Mouse (Mus musculus) neural tube, embryonic 12.5 days (tissue): Measurements from ENCODE around the gene Gm26602. TPM values are rescaled to one million over a fixed set of nuclear protein-coding genes. Genes with fewer than 3 reads are reported as not detected.
"Not testable (repeated sequence)": the region's sequence is repeated elsewhere in the genome, so short reads cannot be mapped to it uniquely, and the experiment has no call there.

Experiments
- ATAC-seq: fragments of 200-750 bp; cut with Nextera tagmentation; 2 replicates; pipeline ENCODE4 v1.8.0; 2017; ENCODE audit warnings: low read depth, mild to moderate bottlenecking, moderate TSS enrichment, moderate library complexity; ENCODE audit not compliant: low FRiP score
- H3K27ac ChIP-seq: fragments of 300-500 bp; sonication (generic); 2 replicates; pipeline ENCODE4 v1.5.1; 2016
- H3K27me3 ChIP-seq: fragments of 300-500 bp; sonication (generic); replicated peaks from 2 replicates; pipeline ENCODE4 v1.6.1; 2016; ENCODE audit warnings: mild to moderate bottlenecking
- H3K36me3 ChIP-seq: fragments of 300-500 bp; sonication (generic); 2 replicates; pipeline ENCODE4 v1.6.1; 2016; ENCODE audit warnings: mild to moderate bottlenecking
- H3K4me1 ChIP-seq: fragments of 300-500 bp; sonication (generic); 2 replicates; pipeline ENCODE4 v1.6.1; 2016
- H3K4me2 ChIP-seq: fragments of 300-500 bp; sonication (generic); replicated peaks from 2 replicates; pipeline ENCODE4 v1.6.1; 2016; ENCODE audit warnings: mild to moderate bottlenecking
- H3K4me3 ChIP-seq: fragments of 300-500 bp; sonication (generic); 2 replicates; pipeline ENCODE4 v1.5.1; 2016
- H3K9ac ChIP-seq: fragments of 300-500 bp; sonication (generic); 2 replicates; pipeline ENCODE4 v1.6.1; 2016; ENCODE audit warnings: mild to moderate bottlenecking
- H3K9me3 ChIP-seq: fragments of 300-500 bp; sonication (generic); 2 replicates; pipeline ENCODE4 v1.6.1; 2016; ENCODE audit warnings: mild to moderate bottlenecking
- WGBS: fragments of 180-500 bp; shearing (Covaris S2); methylation state at CpG from one replicate; pipeline ENCODE4 v1.1.7; 2016; 5-methylcytosine and 5-hydroxymethylcytosine counted together
- polyA plus RNA-seq: library from polyadenylated mRNA; unstranded; fragments of >200 nt; fragmentation: Nextera tagmentation; extraction: Ambion mirVana; gene quantifications from 2 replicates; pipeline ENCODE4 v1.2.1, GENCODE M21; 2016

Gene Gm26602
- polyA plus RNA-seq, 1 experiment from 2014 or later: 28.4 TPM

- Histone ChIP-seq H3K4me3 (no peak overlapping the region), H3K4me2 (no peak overlapping the region), H3K9ac (no peak overlapping the region), H3K9me3 (no peaks in the 10 kb centered on the region), H3K27me3 (no peaks in the 10 kb centered on the region), H3K27ac (no peak overlapping the region), H3K36me3 (peaks cover 33% of the 10 kb centered on the region), H3K4me1 (peaks cover 37% of the 10 kb centered on the region)
- 60% methylated on average over 9 of the region's 9 CpGs for whole genome bisulfite sequencing
- no peak for ATAC-seq
Observed at GRCm38 (mm10) chr10:79943471-79943901, 32.8 kb downstream of the Gm26602 start.

GRCm38 (mm10) chr10:79945507-79946234 is 35.0 kb downstream of the Gm26602 start:
- Histone ChIP-seq H3K4me2 (peak overlapping the region; percentile 27), H3K36me3 (peaks cover 53% of the 10 kb centered on the region), H3K27me3 (no peaks in the 10 kb centered on the region), H3K9ac (peak overlapping the region; percentile 49; the same call in 1 of the 2 replicates), H3K4me1 (peaks cover 37% of the 10 kb centered on the region), H3K9me3 (no peaks in the 10 kb centered on the region), H3K27ac (peak overlapping the region; percentile 55), H3K4me3 (no peak overlapping the region)
- peak; percentile 66 for ATAC-seq
- 11% methylated on average over 16 of the region's 16 CpGs for WGBS

DNA sequence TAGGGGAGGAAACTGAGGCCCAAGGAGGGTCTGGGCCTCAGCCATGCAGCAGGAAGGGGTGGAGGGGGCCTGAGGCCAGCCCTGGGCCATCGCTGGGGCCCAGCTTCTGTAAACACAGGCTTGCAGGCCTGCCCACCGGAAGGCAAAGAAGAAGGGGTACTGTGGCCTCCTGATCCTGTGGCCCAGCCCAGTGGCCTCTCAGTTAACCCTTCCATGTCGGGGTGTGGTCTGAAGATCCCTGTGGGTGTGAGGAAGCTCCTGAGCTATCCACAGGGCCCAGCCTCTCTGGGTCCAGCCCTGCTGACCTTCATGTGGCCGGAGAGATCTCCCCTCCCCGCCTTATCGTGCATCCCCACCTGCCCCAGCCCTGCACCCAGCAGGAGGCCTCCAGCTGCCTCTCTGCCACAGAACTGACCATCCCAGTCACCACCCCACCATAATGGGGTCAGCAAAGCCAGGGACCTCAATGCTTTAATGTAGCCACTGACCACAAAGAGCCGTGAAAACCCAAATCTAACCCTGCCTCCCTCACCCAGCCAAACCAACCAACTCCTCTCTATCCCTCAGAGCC is 36.2 kb downstream of the Gm26602 start:
- H3K9ac ChIP-seq: 0 out of 2 replicates have a peak overlapping the region, but pooled peaks have one; percentile 18
- WGBS: 7% methylated on average over 7 of the region's 7 CpGs
- peaks cover 53% of the 10 kb centered on the region for H3K36me3 ChIP-seq
- no peaks in the 10 kb centered on the region for H3K27me3 ChIP-seq
- peak overlapping the region; percentile 27 for H3K4me2 ChIP-seq
- ATAC-seq: no peak
- no peak overlapping the region for H3K27ac ChIP-seq
- no peak overlapping the region for H3K4me3 ChIP-seq
- H3K4me1 ChIP-seq: peaks cover 37% of the 10 kb centered on the region
- no peaks in the 10 kb centered on the region for H3K9me3 ChIP-seq

- Histone ChIP-seq H3K9me3 (no peaks in the 10 kb centered on the region), H3K36me3 (peaks cover 49% of the 10 kb centered on the region), H3K27ac (no peak overlapping the region), H3K4me3 (no peak overlapping the region), H3K4me2 (peak overlapping the region; percentile 14; the same call in 1 of the 2 replicates), H3K27me3 (no peaks in the 10 kb centered on the region), H3K4me1 (peaks cover 37% of the 10 kb centered on the region), H3K9ac (0 out of 2 replicates have a peak overlapping the region, but pooled peaks have one; percentile 18)
- WGBS: 63% methylated on average over 6 of the region's 6 CpGs
- no peak for ATAC-seq
Observed at GRCm38 (mm10) chr10:79947502-79947901, 36.8 kb downstream of the Gm26602 start.

- WGBS: 95% methylated on average over 4 of the region's 4 CpGs
- ATAC-seq: no peak
- H3K4me2 ChIP-seq: no peak overlapping the region
- no peaks in the 10 kb centered on the region for H3K27me3 ChIP-seq
- no peak overlapping the region for H3K4me3 ChIP-seq
- no peak overlapping the region for H3K9ac ChIP-seq
- H3K36me3 ChIP-seq: peaks cover 58% of the 10 kb centered on the region
- peaks cover 28% of the 10 kb centered on the region for H3K4me1 ChIP-seq
- no peaks in the 10 kb centered on the region for H3K9me3 ChIP-seq
- H3K27ac ChIP-seq: no peak overlapping the region
Observed at GRCm38 (mm10) chr10:79949873-79950272, 39.2 kb downstream of the Gm26602 start.

DNA sequence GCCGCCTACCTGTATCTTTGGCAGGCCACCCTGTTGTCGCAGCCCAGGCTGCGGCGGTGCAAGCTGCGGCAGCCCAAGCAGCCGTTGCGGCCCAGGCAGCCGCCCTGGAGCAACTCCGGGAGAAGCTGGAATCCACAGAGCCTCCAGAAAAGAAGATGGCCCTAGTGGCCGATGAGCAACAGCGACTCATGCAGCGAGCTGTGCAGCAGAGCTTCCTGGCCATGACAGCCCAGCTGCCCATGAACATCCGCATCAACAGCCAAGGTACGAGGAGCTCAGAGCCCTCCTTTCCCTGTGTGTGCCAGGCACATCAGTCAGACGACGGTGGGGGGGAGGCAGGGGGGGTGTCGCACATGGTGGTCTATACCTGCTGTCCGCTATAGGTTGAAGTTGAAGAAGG is 40.0 kb downstream of the Gm26602 start:
- H3K27me3 ChIP-seq: no peaks in the 10 kb centered on the region
- WGBS: 85% methylated on average over 18 of the region's 18 CpGs
- H3K4me2 ChIP-seq: no peak overlapping the region
- no peaks in the 10 kb centered on the region for H3K9me3 ChIP-seq
- H3K4me1 ChIP-seq: peaks cover 20% of the 10 kb centered on the region
- ATAC-seq: no peak
- H3K27ac ChIP-seq: no peak overlapping the region
- H3K9ac ChIP-seq: no peak overlapping the region
- no peak overlapping the region for H3K4me3 ChIP-seq
- H3K36me3 ChIP-seq: peaks cover 58% of the 10 kb centered on the region

DNA sequence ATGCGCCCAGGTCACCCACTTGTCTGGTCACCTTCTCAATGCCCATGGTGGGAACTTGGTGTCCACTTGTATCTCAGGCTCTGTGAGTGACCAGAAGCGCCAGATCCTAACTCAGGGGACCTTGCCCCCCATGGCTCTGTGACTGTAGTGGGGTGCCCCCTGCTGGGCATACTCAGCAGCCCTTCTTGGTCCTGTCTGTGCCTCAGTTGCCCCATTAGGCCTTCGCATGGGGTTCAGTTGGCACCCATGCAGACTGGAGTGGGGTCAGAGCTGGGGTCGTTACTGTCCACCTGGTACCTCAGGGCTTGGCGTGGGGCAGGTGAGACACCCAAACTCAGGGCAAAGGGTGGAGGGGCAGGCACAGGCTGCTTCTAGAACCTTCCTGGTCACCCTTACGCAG is 43.3 kb downstream of the Gm26602 start:
- WGBS: 89% methylated on average over 6 of the region's 6 CpGs
- no peaks in the 10 kb centered on the region for H3K9me3 ChIP-seq

GRCm38 (mm10) chr10:79955691-79956090 is 45.0 kb downstream of the Gm26602 start:
- H3K27ac ChIP-seq: no peak overlapping the region
- peaks cover 4% of the 10 kb centered on the region for H3K4me1 ChIP-seq
- H3K9me3 ChIP-seq: no peaks in the 10 kb centered on the region
- peaks cover 22% of the 10 kb centered on the region for H3K36me3 ChIP-seq
- WGBS: 77% methylated on average over 9 of the region's 9 CpGs
- H3K4me2 ChIP-seq: no peak overlapping the region
- H3K4me3 ChIP-seq: no peak overlapping the region
- ATAC-seq: no peak
- H3K9ac ChIP-seq: no peak overlapping the region
- H3K27me3 ChIP-seq: no peaks in the 10 kb centered on the region

More for the DNA sequence above, 43.3 kb downstream of the Gm26602 start:
- Histone ChIP-seq H3K4me1 (no peaks in the 10 kb centered on the region), H3K27me3 (no peaks in the 10 kb centered on the region), H3K4me3 (no peak overlapping the region), H3K4me2 (no peak overlapping the region), H3K9ac (no peak overlapping the region), H3K27ac (no peak overlapping the region), H3K36me3 (peaks cover 38% of the 10 kb centered on the region)
- no peak for ATAC-seq

DNA sequence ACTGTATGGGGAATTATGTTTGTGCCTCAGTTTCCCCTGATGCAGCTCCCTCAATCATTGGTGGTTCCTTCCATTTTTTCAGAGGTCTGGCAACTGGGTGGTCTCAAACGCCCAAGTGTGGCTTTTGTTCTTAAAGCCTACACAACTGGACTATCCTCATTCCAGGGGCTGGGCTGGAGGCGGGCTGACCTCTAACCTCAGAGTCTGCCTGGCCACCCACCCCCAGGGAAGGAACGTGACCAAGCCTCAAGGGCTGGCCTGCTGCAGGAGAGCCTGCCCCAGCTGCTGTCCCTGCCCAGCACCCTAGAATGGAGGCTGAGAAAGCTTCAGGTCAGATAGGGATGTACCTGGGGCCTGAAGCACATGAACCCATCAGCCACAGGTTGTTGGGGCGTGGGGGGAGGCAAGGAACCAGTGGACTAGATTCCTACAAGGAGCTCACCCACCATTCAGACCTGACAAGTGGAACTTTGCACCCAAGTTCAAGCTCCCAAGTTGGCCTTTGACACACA is 46.0 kb downstream of the Gm26602 start:
- Histone ChIP-seq H3K4me3 (no peak overlapping the region), H3K36me3 (peaks cover 15% of the 10 kb centered on the region), H3K4me2 (no peak overlapping the region), H3K27me3 (no peaks in the 10 kb centered on the region), H3K4me1 (peaks cover 8% of the 10 kb centered on the region), H3K27ac (no peak overlapping the region), H3K9me3 (no peaks in the 10 kb centered on the region), H3K9ac (no peak overlapping the region)
- WGBS: 23% methylated on average over 4 of the region's 4 CpGs
- no peak for ATAC-seq

DNA sequence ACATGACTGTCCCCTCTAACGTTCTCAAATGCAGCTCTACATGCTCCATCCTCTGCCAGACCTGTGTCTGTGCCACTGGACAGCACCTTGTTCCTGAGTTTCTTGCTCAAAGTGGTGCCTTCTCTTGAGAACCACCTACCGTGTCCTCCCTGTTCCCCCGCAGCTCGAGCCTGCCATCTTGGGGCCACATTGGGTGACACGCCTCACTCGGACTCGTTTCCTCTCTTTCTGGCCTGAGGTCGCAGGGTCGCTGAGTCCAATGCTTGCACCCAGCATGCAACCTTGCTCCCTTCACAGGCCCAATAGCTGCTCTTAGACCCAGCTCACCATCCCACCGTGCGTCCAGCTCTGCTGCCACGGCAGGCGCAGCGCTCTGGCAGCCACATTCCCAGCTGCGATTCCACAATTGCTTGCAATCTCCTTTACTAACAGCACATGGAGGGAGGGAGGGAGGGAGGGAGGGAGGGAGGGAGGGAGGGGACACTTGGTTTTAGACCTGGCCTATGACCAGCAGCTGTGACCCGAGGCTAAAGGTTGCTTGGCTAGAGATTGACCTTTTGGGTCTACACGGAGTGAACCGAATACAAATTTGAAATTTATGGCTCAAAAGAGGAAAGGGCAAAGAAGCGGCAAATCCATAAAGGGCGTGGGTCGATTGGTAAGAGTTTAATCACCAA is 47.6 kb downstream of the Gm26602 start:
- peaks cover 8% of the 10 kb centered on the region for H3K4me1 ChIP-seq
- peak overlapping the region; percentile 3; the same call in 1 of the 2 replicates for H3K4me3 ChIP-seq
- ATAC-seq: no peak
- H3K36me3 ChIP-seq: peaks cover 17% of the 10 kb centered on the region
- WGBS: 5% methylated on average over 21 of the region's 21 CpGs
- H3K9ac ChIP-seq: no peak overlapping the region
- no peaks in the 10 kb centered on the region for H3K9me3 ChIP-seq
- peak overlapping the region; percentile 36 for H3K4me2 ChIP-seq
- H3K27me3 ChIP-seq: no peaks in the 10 kb centered on the region
- no peak overlapping the region for H3K27ac ChIP-seq

DNA sequence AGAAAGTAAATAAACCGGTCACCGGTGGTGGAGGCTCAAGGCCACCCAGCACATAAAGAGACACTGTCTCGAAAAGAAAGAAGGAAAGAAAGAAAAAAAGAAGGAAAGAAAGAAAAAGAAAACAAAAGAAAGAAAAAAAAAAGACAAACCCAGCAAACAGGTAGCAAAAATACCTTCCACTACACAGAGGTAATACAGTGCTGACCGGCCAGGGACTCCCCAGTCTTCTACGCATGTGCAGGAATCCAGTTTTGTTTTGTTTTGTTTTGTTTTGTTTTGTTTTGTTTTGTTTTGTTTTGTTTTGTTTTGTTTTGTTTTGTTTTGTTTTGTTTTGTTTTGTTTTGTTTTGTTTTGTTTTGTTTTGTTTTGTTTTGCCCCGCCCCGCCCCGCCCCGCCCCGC is 48.8 kb downstream of the Gm26602 start:
- WGBS: 36% methylated on average over 10 of the region's 10 CpGs
- H3K9ac ChIP-seq, H3K27ac ChIP-seq, ATAC-seq, H3K27me3 ChIP-seq, H3K9me3 ChIP-seq, H3K4me1 ChIP-seq: not testable (repeated sequence)
- Histone ChIP-seq H3K4me3 (peak overlapping the region; percentile 93; the same call in 1 of the 2 replicates), H3K4me2 (peak overlapping the region; percentile 86), H3K36me3 (peaks cover 27% of the 10 kb centered on the region)
